Mouse (Mus musculus) intestine, embryonic 16.5 days (tissue): Measurements from ENCODE around the gene Tnfrsf12a. TPM values are rescaled to one million over a fixed set of nuclear protein-coding genes. Genes with fewer than 3 reads are reported as not detected.

Experiments used
- ATAC-seq: fragments of 200-750 bp; cut with Nextera tagmentation; 2 replicates; pipeline ENCODE4 v1.8.0; 2017; ENCODE audit warnings: moderate TSS enrichment, moderate library complexity
- H3K27ac ChIP-seq: fragments of 300-500 bp; sonication (generic); 2 replicates; pipeline ENCODE4 v1.5.1; 2014; ENCODE audit warnings: mild to moderate bottlenecking, low read length
- H3K27me3 ChIP-seq: fragments of 300-500 bp; sonication (generic); replicated peaks from 2 replicates; pipeline ENCODE4 v1.6.1; 2014; ENCODE audit warnings: low read length, control low read depth, mixed read lengths; ENCODE audit not compliant: control insufficient read depth, insufficient read depth
- H3K36me3 ChIP-seq: fragments of 300-500 bp; sonication (generic); 2 replicates; pipeline ENCODE4 v1.6.1; 2014; ENCODE audit warnings: low read length, control low read depth; ENCODE audit not compliant: control insufficient read depth, insufficient read depth
- H3K4me1 ChIP-seq: fragments of 300-500 bp; sonication (generic); 2 replicates; pipeline ENCODE4 v1.6.1; 2014; ENCODE audit warnings: low read length, control low read depth, mixed read lengths; ENCODE audit not compliant: control insufficient read depth, insufficient read depth
- H3K4me2 ChIP-seq: fragments of 300-500 bp; sonication (generic); 2 replicates; pipeline ENCODE4 v1.6.1; 2014; ENCODE audit warnings: low read depth, low read length, control low read depth
- H3K4me3 ChIP-seq: fragments of 300-500 bp; sonication (generic); 2 replicates; pipeline ENCODE4 v1.5.1; 2014; ENCODE audit warnings: mild to moderate bottlenecking, low read length
- H3K9ac ChIP-seq: fragments of 300-500 bp; sonication (generic); 2 replicates; pipeline ENCODE4 v1.6.1; 2014; ENCODE audit warnings: low read depth, low read length
- H3K9me3 ChIP-seq: fragments of 300-500 bp; sonication (generic); 2 replicates; pipeline ENCODE4 v1.6.1; 2016; ENCODE audit warnings: low read length, control low read depth; ENCODE audit not compliant: control insufficient read depth
- WGBS: fragments of 180-500 bp; shearing (Covaris S2); extraction: QIAGEN DNeasy Blood & Tissue Kit; methylation state at CpG from one replicate; pipeline ENCODE4 v1.1.7; 2014; 5-methylcytosine and 5-hydroxymethylcytosine counted together
- polyA plus RNA-seq: library from polyadenylated mRNA; unstranded; fragments of >200 nt; fragmentation: Nextera tagmentation; extraction: Ambion mirVana; gene quantifications from 2 replicates; pipeline ENCODE4 v1.2.1, GENCODE M21; 2015

Gene Tnfrsf12a
- polyA plus RNA-seq, 1 experiment from 2014 or later: 22.8 TPM

DNA sequence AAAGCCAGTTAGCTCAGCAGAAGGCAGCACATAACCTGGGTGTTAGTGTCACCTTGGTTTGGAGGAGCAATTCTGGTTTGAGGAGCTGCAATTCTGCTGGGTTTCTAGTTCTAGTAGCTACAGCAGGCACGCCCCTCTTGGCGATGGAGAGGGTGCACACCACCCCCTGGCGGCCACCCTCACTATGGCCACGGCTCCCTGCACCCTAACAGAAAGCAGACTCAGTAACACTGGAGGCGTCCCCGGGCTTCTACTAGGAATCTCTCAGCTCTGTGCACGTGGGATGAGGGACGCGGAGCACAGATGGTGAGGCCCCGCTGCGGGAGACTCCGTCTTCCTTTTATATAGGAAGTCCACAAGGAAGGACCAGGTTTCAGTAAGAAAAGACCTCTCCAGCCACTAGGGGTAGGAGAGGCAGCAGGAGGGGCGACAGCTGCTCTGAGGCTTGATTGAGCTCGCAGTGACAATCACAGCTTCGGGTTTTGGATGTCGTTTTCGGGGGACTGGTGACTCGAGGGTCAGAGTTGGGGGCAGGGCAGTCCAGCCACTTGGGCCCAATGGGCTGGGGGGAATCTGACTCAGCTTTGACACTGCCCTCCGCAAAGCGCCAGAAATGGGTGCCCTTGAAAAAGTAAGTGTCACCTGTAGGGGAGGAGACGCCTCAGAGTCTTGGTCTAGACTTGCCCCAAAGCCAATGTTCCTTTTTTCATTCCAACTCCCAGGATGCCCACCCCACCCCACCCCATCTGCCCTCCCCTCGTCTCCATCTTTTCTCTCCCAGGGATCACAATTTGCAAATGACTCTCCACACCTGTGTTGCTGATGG, 46.9 kb downstream of the Tnfrsf12a start:
- no peaks in the 10 kb centered on the region for H3K27me3 ChIP-seq
- no peak overlapping the region for H3K27ac ChIP-seq
- peak overlapping the region; percentile 58 for H3K4me2 ChIP-seq
- peaks cover 4% of the 10 kb centered on the region for H3K4me1 ChIP-seq
- WGBS: 16% methylated on average over 21 of the region's 22 CpGs
- H3K36me3 ChIP-seq: no peaks in the 10 kb centered on the region
- no peaks in the 10 kb centered on the region for H3K9me3 ChIP-seq
- H3K4me3 ChIP-seq: peak overlapping the region; percentile 26
- H3K9ac ChIP-seq: peak overlapping the region; percentile 48; the same call in 1 of the 2 replicates
- peak; percentile 93 for ATAC-seq

DNA sequence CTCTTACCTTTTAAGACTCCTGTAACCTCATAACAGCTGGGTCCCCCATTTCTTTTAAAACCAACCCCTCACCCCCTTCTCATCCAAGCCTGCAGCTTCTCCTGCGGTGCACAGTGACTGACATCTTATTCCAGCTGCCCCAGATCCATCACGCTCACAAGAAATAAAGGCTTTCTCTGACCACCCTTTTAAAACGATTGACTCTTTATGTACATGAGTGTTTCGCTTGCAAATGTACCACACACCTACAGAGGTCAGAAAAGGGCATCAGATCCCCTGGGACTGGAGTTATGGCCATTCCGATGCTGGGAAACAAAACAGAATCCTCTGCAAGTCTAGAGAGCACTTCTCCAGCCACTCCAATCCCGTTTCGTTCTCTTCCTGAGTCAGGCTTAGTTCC, 49.5 kb downstream of the Tnfrsf12a start:
- Histone ChIP-seq H3K9me3 (no peaks in the 10 kb centered on the region), H3K27ac (no peak overlapping the region), H3K36me3 (no peaks in the 10 kb centered on the region), H3K9ac (no peak overlapping the region), H3K27me3 (no peaks in the 10 kb centered on the region), H3K4me2 (no peak overlapping the region), H3K4me3 (no peak overlapping the region), H3K4me1 (peaks cover 4% of the 10 kb centered on the region)
- no peak for ATAC-seq
- 43% methylated on average over 7 of the region's 7 CpGs for WGBS

Other genes with a start within 250 kb of the Tnfrsf12a start
- gene Vmn2r117, start 197.8 kb downstream of the Tnfrsf12a start, polyA plus RNA-seq: not detected in 2 replicates
- gene Zfp213, start 113.2 kb downstream of the Tnfrsf12a start, polyA plus RNA-seq: 16.0 and 16.8 TPM in 2 replicates
- gene Zfp13, start 78.0 kb downstream of the Tnfrsf12a start, polyA plus RNA-seq: 8.6 and 8.8 TPM in 2 replicates
- gene Zscan10, start 76.6 kb downstream of the Tnfrsf12a start, polyA plus RNA-seq: 0.09 TPM in 1 of 2 replicates, not detected in the other
- gene Mmp25, start 32.2 kb downstream of the Tnfrsf12a start, polyA plus RNA-seq: 0.64 and 0.70 TPM in 2 replicates
- 5.8 and 6.5 TPM in 2 replicates for gene Bicdl2, start 17.0 kb downstream of the Tnfrsf12a start, polyA plus RNA-seq
- 81.0 and 87.3 TPM in 2 replicates for gene Hcfc1r1, start 3.9 kb downstream of the Tnfrsf12a start, polyA plus RNA-seq
- gene Thoc6, start 3.6 kb downstream of the Tnfrsf12a start, polyA plus RNA-seq: 42.4 and 46.1 TPM in 2 replicates
- gene Cldn6, start 1.8 kb upstream of the Tnfrsf12a start, polyA plus RNA-seq: 18.9 and 23.3 TPM in 2 replicates
- gene Cldn9, start 6.6 kb upstream of the Tnfrsf12a start, polyA plus RNA-seq: 1.8 and 1.9 TPM in 2 replicates
- not detected in 2 replicates for gene 1520401A03Rik, start 45.3 kb upstream of the Tnfrsf12a start, polyA plus RNA-seq
- 36.9 and 44.6 TPM in 2 replicates for gene Pkmyt1, start 48.9 kb upstream of the Tnfrsf12a start, polyA plus RNA-seq
- gene Paqr4, start 63.4 kb upstream of the Tnfrsf12a start, polyA plus RNA-seq: 23.5 and 25.3 TPM in 2 replicates
- gene Kremen2, start 68.4 kb upstream of the Tnfrsf12a start, polyA plus RNA-seq: 0.44 and 0.51 TPM in 2 replicates
- gene Flywch1, start 94.1 kb upstream of the Tnfrsf12a start, polyA plus RNA-seq: 44.5 and 44.9 TPM in 2 replicates
- gene Flywch2, start 108.6 kb upstream of the Tnfrsf12a start, polyA plus RNA-seq: 9.8 and 14.9 TPM in 2 replicates
- 319 and 373 TPM in 2 replicates for gene Srrm2, start 113.1 kb upstream of the Tnfrsf12a start, polyA plus RNA-seq
- gene Elob, start 151.7 kb upstream of the Tnfrsf12a start, polyA plus RNA-seq: 836 and 930 TPM in 2 replicates
- gene Prss33, start 158.6 kb upstream of the Tnfrsf12a start, polyA plus RNA-seq: 0.17 TPM in 1 of 2 replicates, not detected in the other
- gene Prss32, start 166.4 kb upstream of the Tnfrsf12a start, polyA plus RNA-seq: 11.8 and 14.5 TPM in 2 replicates
- gene Prss41, start 166.7 kb upstream of the Tnfrsf12a start, polyA plus RNA-seq: 2.7 and 3.4 TPM in 2 replicates
- gene Prss21, start 190.6 kb upstream of the Tnfrsf12a start, polyA plus RNA-seq: not detected in 2 replicates
- gene Dcpp1, start 203.4 kb upstream of the Tnfrsf12a start, polyA plus RNA-seq: not detected in 2 replicates
- gene Dcpp2, start 203.4 kb upstream of the Tnfrsf12a start, polyA plus RNA-seq: not detected in 2 replicates
- gene Dcpp3, start 240.0 kb upstream of the Tnfrsf12a start, polyA plus RNA-seq: not detected in 2 replicates